Mouse (Mus musculus) intestine, postnatal 0 days (tissue): Measurements from ENCODE around the gene Chrna1. TPM values are rescaled to one million over a fixed set of nuclear protein-coding genes. Genes with fewer than 3 reads are reported as not detected.

Experiments
- ATAC-seq: fragments of 200-750 bp; cut with Nextera tagmentation; 2 replicates; pipeline ENCODE4 v1.8.0; 2017; ENCODE audit warnings: mild to moderate bottlenecking, moderate TSS enrichment, moderate library complexity
- H3K27ac ChIP-seq: fragments of 300-500 bp; sonication (generic); 2 replicates; pipeline ENCODE4 v1.5.1; 2014; ENCODE audit warnings: mild to moderate bottlenecking, low read depth, low read length, moderate library complexity
- H3K27me3 ChIP-seq: fragments of 300-500 bp; sonication (generic); replicated peaks from 2 replicates; pipeline ENCODE4 v1.6.1; 2014; ENCODE audit warnings: low read length, mixed read lengths; ENCODE audit not compliant: control insufficient read depth, insufficient read depth
- H3K36me3 ChIP-seq: fragments of 300-500 bp; sonication (generic); 2 replicates; pipeline ENCODE4 v1.6.1; 2014; ENCODE audit warnings: mild to moderate bottlenecking, moderate library complexity; ENCODE audit not compliant: control insufficient read depth, insufficient read depth
- H3K4me1 ChIP-seq: fragments of 300-500 bp; sonication (generic); replicated peaks from 2 replicates; pipeline ENCODE4 v1.6.1; 2014; ENCODE audit warnings: antibody characterized with exemption, low read length, mixed read lengths; ENCODE audit not compliant: control insufficient read depth, insufficient read depth
- H3K4me2 ChIP-seq: fragments of 300-500 bp; sonication (generic); replicated peaks from 2 replicates; pipeline ENCODE4 v1.6.1; 2014; ENCODE audit warnings: low read depth, mild to moderate bottlenecking, moderate library complexity
- H3K4me3 ChIP-seq: fragments of 300-500 bp; sonication (generic); 2 replicates; pipeline ENCODE4 v1.5.1; 2014; ENCODE audit warnings: low read depth, low read length
- H3K9ac ChIP-seq: fragments of 300-500 bp; sonication (generic); 2 replicates; pipeline ENCODE4 v1.6.1; 2014; ENCODE audit warnings: mild to moderate bottlenecking, low read depth, low read length
- H3K9me3 ChIP-seq: fragments of 300-500 bp; sonication (generic); 2 replicates; pipeline ENCODE4 v1.6.1; 2016; ENCODE audit warnings: mixed run types; ENCODE audit not compliant: control insufficient read depth
- CTCF ChIP-seq: sonication (generic); IDR thresholded peaks from 2 replicates; pipeline ENCODE4 v1.5.1; 2016; ENCODE audit warnings: low read depth, mild to moderate bottlenecking, control low read depth, antibody characterized with exemption, moderate library complexity
- WGBS: fragments of 180-500 bp; shearing (Covaris S2); extraction: QIAGEN DNeasy Blood & Tissue Kit; methylation state at CpG from one replicate; pipeline ENCODE4 v1.1.7; 2014; 5-methylcytosine and 5-hydroxymethylcytosine counted together
- polyA plus RNA-seq: library from polyadenylated mRNA; unstranded; fragments of >200 nt; fragmentation: Nextera tagmentation; extraction: Ambion mirVana; gene quantifications from 2 replicates; pipeline ENCODE4 v1.2.1, GENCODE M21; 2015

Chrna1 gene
- polyA plus RNA-seq, 1 experiment from 2014 or later, result 0.08 TPM

- Histone ChIP-seq H3K27ac (no peak overlapping the region), H3K4me3 (no peak overlapping the region), H3K9ac (no peak overlapping the region), H3K36me3 (no peaks in the 10 kb centered on the region), H3K27me3 (no peaks in the 10 kb centered on the region), H3K4me1 (no peaks in the 10 kb centered on the region), H3K9me3 (no peaks in the 10 kb centered on the region), H3K4me2 (no peak overlapping the region)
- no peak for ATAC-seq
- no peak for TF ChIP-seq CTCF
- WGBS, result 65% methylated on average over 2 of the region's 2 CpGs
These were observed 27.0 kb upstream of the Chrna1 start for GRCm38 (mm10) chr2:73607146-73607545.

DNA sequence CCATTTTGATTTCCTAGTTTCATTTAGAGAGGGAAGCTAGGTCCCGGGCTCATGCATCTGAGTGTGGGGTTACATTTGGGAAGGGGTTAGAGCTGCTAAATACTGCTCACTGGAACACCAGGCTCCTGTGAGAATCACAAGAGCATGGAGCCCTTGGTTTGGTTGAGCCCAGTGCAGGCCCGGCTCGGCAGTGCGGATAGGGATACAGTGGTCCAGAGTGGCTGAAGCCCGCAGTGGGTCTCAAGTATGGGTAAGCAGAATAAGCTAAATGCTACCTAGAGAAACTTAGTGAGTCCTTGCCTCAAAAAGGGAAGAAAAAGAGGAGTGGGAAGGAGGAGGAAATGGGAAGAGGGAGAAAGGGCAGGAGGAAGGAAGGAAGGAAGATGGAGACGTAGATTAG is 26.5 kb upstream of the Chrna1 start:
- ATAC-seq, result no peak
- no peaks in the 10 kb centered on the region for H3K9me3 ChIP-seq
- no peaks in the 10 kb centered on the region for H3K36me3 ChIP-seq
- 91% methylated on average over 6 of the region's 6 CpGs for WGBS
- no peaks in the 10 kb centered on the region for H3K4me1 ChIP-seq
- H3K4me3 ChIP-seq, result no peak overlapping the region
- H3K4me2 ChIP-seq, result no peak overlapping the region
- H3K27ac ChIP-seq, result no peak overlapping the region
- no peak for TF ChIP-seq CTCF
- no peak overlapping the region for H3K9ac ChIP-seq
- no peaks in the 10 kb centered on the region for H3K27me3 ChIP-seq

- no peak overlapping the region for H3K9ac ChIP-seq
- H3K27me3 ChIP-seq, result no peaks in the 10 kb centered on the region
- no peaks in the 10 kb centered on the region for H3K36me3 ChIP-seq
- H3K27ac ChIP-seq, result no peak overlapping the region
- no peak for TF ChIP-seq CTCF
- no peak overlapping the region for H3K4me2 ChIP-seq
- H3K4me3 ChIP-seq, result no peak overlapping the region
- 73% methylated on average over 8 of the region's 8 CpGs for WGBS
- H3K9me3 ChIP-seq, result no peaks in the 10 kb centered on the region
- no peaks in the 10 kb centered on the region for H3K4me1 ChIP-seq
- ATAC-seq, result no peak
These were observed 24.9 kb upstream of the Chrna1 start for GRCm38 (mm10) chr2:73605077-73605476.

DNA sequence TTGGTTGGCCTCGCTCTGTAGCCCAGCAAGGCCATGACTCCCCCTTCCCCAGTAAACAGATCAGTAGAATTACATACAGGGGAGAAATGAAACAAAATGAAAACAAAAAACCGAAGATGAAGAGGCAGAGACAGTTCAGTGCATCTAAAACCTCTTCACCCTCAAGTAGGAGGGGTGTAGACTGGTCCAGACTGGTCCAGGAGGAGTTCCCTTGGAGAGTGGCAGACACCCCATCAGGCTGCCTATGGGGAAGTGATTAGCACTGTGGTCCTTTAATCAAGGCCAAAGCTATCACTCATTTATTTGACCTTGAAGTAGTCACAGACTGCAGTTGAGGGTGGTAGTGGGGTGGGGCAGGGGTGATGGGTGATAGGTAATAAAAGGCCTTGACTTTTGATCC is 24.4 kb upstream of the Chrna1 start:
- Histone ChIP-seq H3K27me3 (no peaks in the 10 kb centered on the region), H3K9ac (no peak overlapping the region), H3K36me3 (no peaks in the 10 kb centered on the region), H3K27ac (no peak overlapping the region), H3K4me2 (no peak overlapping the region), H3K4me1 (no peaks in the 10 kb centered on the region), H3K4me3 (no peak overlapping the region), H3K9me3 (no peaks in the 10 kb centered on the region)
- 77% methylated on average over 2 of the region's 2 CpGs for WGBS
- no peak for ATAC-seq
- no peak for TF ChIP-seq CTCF

DNA sequence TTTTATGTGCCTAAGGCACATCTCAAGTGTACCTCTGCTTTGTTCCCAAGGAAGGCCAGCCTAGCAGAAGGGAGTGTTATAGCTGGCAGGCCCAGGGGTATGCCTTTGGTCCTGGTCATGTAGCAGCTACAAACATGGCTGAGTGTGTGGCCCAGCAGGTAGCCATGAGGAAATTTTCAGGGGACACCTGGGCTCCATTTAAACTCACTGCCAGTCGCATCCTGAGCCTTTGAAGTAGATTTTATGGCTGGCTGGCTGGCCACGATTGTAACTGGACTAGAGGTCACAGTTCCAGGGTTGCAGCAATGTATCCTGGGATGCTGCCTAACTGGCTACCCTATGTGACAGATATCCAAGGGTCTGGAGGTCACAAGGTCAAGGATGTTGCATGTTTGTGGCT is 20.5 kb upstream of the Chrna1 start:
- H3K36me3 ChIP-seq, result no peaks in the 10 kb centered on the region
- WGBS, result 37% methylated on average over 2 of the region's 2 CpGs
- ATAC-seq, result no peak
- no peak overlapping the region for H3K4me2 ChIP-seq
- H3K4me1 ChIP-seq, result no peaks in the 10 kb centered on the region
- no peaks in the 10 kb centered on the region for H3K27me3 ChIP-seq
- no peak overlapping the region for H3K4me3 ChIP-seq
- no peak for TF ChIP-seq CTCF
- no peak overlapping the region for H3K9ac ChIP-seq
- no peak overlapping the region for H3K27ac ChIP-seq
- no peaks in the 10 kb centered on the region for H3K9me3 ChIP-seq

DNA sequence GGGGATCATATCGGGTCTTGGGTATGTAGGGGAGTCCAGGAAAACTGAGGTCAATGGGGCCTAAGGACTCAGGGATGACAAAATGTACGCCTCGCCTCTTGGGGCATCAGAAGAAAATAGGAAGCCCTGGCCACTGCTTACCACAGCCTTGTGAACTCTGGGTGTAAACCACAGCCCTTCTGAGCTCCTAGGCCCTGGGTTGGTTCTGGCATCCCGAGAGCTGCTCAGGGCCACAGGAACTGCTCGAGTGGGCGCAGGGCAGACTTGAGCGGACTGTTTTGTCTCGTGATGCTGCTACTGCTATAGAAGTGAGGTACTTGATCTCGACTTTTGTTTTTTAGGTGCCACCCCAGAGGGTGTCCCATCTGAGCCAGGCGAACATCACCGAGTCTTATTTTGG is 17.6 kb upstream of the Chrna1 start:
- WGBS, result 92% methylated on average over 11 of the region's 11 CpGs
- no peak for ATAC-seq
- H3K27ac ChIP-seq, result no peak overlapping the region

DNA sequence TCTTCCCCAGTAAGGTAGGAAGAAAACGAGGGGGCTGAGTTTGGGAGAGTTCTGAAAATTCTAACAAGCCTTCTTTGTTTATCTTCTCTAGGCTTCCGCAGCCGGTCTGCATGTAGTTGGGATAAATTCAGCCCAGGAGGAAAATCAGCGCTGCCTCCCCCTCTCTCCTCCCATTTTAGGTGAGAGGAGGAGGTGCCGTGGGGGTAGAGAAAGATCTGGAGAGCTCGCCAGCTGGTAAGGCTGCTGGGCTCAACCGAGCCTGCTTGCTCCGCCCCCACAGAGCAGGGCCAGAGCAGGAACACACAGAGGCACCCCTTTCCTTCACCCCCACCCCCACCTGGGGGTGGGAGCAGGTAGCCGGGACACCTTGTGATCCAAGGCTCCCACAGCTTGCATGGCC is 16.6 kb upstream of the Chrna1 start:
- H3K27ac ChIP-seq, result 0 out of 2 replicates have a peak overlapping the region, but pooled peaks have one; percentile 28
- no peaks in the 10 kb centered on the region for H3K4me1 ChIP-seq
- H3K36me3 ChIP-seq, result no peaks in the 10 kb centered on the region
- H3K27me3 ChIP-seq, result no peaks in the 10 kb centered on the region
- no peak for TF ChIP-seq CTCF
- H3K4me3 ChIP-seq, result no peak overlapping the region
- 0 out of 2 replicates have a peak, but pooled peaks have one; percentile 25 for ATAC-seq
- H3K9ac ChIP-seq, result no peak overlapping the region
- 16% methylated on average over 9 of the region's 9 CpGs for WGBS
- H3K4me2 ChIP-seq, result peak overlapping the region; percentile 32; the same call in 1 of the 2 replicates
- no peaks in the 10 kb centered on the region for H3K9me3 ChIP-seq

More for the DNA sequence above, 17.6 kb upstream of the Chrna1 start:
- Histone ChIP-seq H3K36me3 (no peaks in the 10 kb centered on the region), H3K9ac (no peak overlapping the region), H3K4me2 (no peak overlapping the region), H3K4me3 (no peak overlapping the region), H3K4me1 (no peaks in the 10 kb centered on the region), H3K27me3 (no peaks in the 10 kb centered on the region), H3K9me3 (no peaks in the 10 kb centered on the region)
- no peak for TF ChIP-seq CTCF
